ENCODE assay signal across 18 mouse cellular contexts in the genomic region with DNA sequence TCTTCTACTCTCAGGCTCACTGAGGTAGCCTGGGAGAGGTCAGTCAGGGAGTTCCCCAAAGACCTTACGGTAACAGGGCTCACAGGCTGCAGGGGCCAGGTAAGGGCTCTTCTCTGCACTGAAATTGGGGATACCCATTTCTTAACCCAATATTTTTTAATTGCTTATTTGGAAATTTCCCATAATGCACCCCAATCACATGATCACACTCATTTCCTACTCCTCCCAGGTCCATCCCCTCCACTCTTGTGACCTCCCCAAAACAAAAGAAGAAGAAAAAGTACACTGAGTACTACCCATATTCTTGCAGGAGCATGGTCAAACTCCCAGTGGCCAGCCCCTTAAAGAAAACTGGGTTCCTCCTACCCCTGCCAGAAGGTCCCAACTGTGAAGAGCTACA.
DNase-seq lines count a peak whose midpoint lies in the region; ATAC-seq and TF ChIP-seq lines count a peak whose summit lies in the region.
"Had no signal": no experiment of that assay in that cellular context is flagged by ENCODE, and none has a peak within 500 bp of the region (broad histone marks: within the 10 kb centered on the region; RNA-seq: fewer than 3 reads in every experiment).

No protein-coding gene starts in this region.

- in situ Hi-C loops in ES-E14 (cut with MboI; ENCODE audit: low sequenced_read_pairs in 2 of 2, unreplicated experiment in 2 of 2), result no loop called here

- no peak overlapping the region for H3ac ChIP-seq in C2C12 (ENCODE audit: control insufficient read depth, insufficient read length, low read depth)

- no peaks in the 10 kb centered on the region for H3K79me2 ChIP-seq in C2C12 (ENCODE audit: control insufficient read depth, insufficient read depth)

- no peaks in the 10 kb centered on the region for H3K27me3 ChIP-seq in hindbrain, embryonic 11.5 days (ENCODE audit: control insufficient read depth, insufficient read depth, low read length)
- H3K27me3 ChIP-seq in hindbrain, embryonic 14.5 days (ENCODE audit: control insufficient read depth, insufficient read depth, low read length), result no peaks in the 10 kb centered on the region
- no peaks in the 10 kb centered on the region for H3K27me3 ChIP-seq in C2C12 (ENCODE audit: control insufficient read depth, insufficient read depth, insufficient read length)
- no peaks in the 10 kb centered on the region for H3K27me3 ChIP-seq in intestine, embryonic 16.5 days (replicated peaks; ENCODE audit: control insufficient read depth, insufficient read depth, low read length)
- H3K27me3 ChIP-seq: heart, embryonic 15.5 days; liver, embryonic 15.5 days; midbrain, embryonic 12.5 days had no signal

- no peak for DNase-seq in hindbrain, embryonic 11.5 days (ENCODE audit: low spot score)
- no peak for DNase-seq in hindbrain, embryonic 14.5 days (ENCODE audit: low spot score)
- DNase-seq in ES-E14 (ENCODE audit: low read depth, low spot score), result no peak
- DNase-seq in retina, postnatal 1 day, result no peak
- DNase-seq in spleen, postnatal 10 days (ENCODE audit: low spot score in 2 of 2), result no peak
- DNase-seq: adrenal gland, postnatal 25 days; cerebellum, adult 9-11 months; gastrocnemius, postnatal 25 days; lung, postnatal 14 days; right cerebral cortex, postnatal 4 days; thymus, postnatal 14 days had no signal

- no peak for TF ChIP-seq CTCF in C2C12 (IDR thresholded peaks at IDR 0.05; ENCODE audit: control insufficient read depth, insufficient read depth, insufficient read length)

- peak overlapping the region; percentile 65; the same call in 1 of the 2 replicates for H3K27ac ChIP-seq in hindbrain, embryonic 11.5 days (ENCODE audit: low read depth, low read length)
- H3K27ac ChIP-seq in hindbrain, embryonic 14.5 days, result no peak overlapping the region
- H3K27ac ChIP-seq in ES-E14 (ENCODE audit: insufficient read depth, low read depth, low read length, poor library complexity, severe bottlenecking), result peak overlapping the region; percentile 78
- peak overlapping the region; percentile 61; the same call in 1 of the 2 replicates for H3K27ac ChIP-seq in intestine, embryonic 16.5 days (ENCODE audit: low read length)
- H3K27ac ChIP-seq: heart, embryonic 15.5 days; liver, embryonic 15.5 days; midbrain, embryonic 12.5 days had no signal

- H3K4me3 ChIP-seq in hindbrain, embryonic 11.5 days (ENCODE audit: low read depth, low read length), result no peak overlapping the region
- H3K4me3 ChIP-seq in hindbrain, embryonic 14.5 days (replicated peaks; ENCODE audit: low read length), result no peak overlapping the region
- H3K4me3 ChIP-seq in C2C12 (ENCODE audit: insufficient read depth, poor library complexity, severe bottlenecking) (no peak overlapping the region), ES-E14 (ENCODE audit: insufficient read depth in 1 of 2, low read depth in 1 of 2, low read length in 2 of 2, poor library complexity in 1 of 2, severe bottlenecking in 1 of 2) (peak overlapping the region in 1 of 2 experiments; percentile 43; a peak in 2 of 4 replicates)
- H3K4me3 ChIP-seq in intestine, embryonic 16.5 days (ENCODE audit: low read length), result no peak overlapping the region
- H3K4me3 ChIP-seq: heart, embryonic 15.5 days; liver, embryonic 15.5 days; midbrain, embryonic 12.5 days had no signal

- no peak overlapping the region for H3K9ac ChIP-seq in hindbrain, embryonic 11.5 days (ENCODE audit: low read depth, low read length)
- no peak overlapping the region for H3K9ac ChIP-seq in hindbrain, embryonic 14.5 days
- H3K9ac ChIP-seq in ES-E14 (ENCODE audit: insufficient read depth, low read depth, low read length, poor library complexity, severe bottlenecking), result peak overlapping the region; percentile 52
- 0 out of 2 replicates have a peak overlapping the region, but pooled peaks have one; percentile 24 for H3K9ac ChIP-seq in intestine, embryonic 16.5 days (ENCODE audit: low read depth, low read length)
- H3K9ac ChIP-seq: heart, embryonic 15.5 days; liver, embryonic 15.5 days had no signal

- ATAC-seq in hindbrain, embryonic 11.5 days (ENCODE audit: low FRiP score), result no peak
- ATAC-seq in hindbrain, embryonic 14.5 days (ENCODE audit: low FRiP score), result no peak
- no peak for ATAC-seq in intestine, embryonic 16.5 days
- ATAC-seq in CD4-positive, CD25-positive, alpha-beta regulatory T cell, adult 4 months, result no peak
- ATAC-seq: activated CD4-positive, CD25-positive, alpha-beta regulatory T cell, adult 4 months had no signal

- H3K4me1 ChIP-seq in hindbrain, embryonic 11.5 days (replicated peaks; ENCODE audit: control insufficient read depth, insufficient read depth, low read length), result peaks cover 14% of the 10 kb centered on the region; the same call in 1 of the 2 replicates
- H3K4me1 ChIP-seq in hindbrain, embryonic 14.5 days (replicated peaks; ENCODE audit: control insufficient read depth, insufficient read depth, low read length), result peaks cover 24% of the 10 kb centered on the region
- H3K4me1 ChIP-seq in ES-E14 (ENCODE audit: control insufficient read depth in 2 of 2, insufficient read depth in 2 of 2, low read length in 2 of 2, poor library complexity in 1 of 2), result peaks cover 17 to 55% of the 10 kb centered on the region in 2 experiments; a peak in 3 of 4 replicates
- peaks cover 41% of the 10 kb centered on the region for H3K4me1 ChIP-seq in intestine, embryonic 16.5 days (ENCODE audit: control insufficient read depth, insufficient read depth, low read length)

- no peaks in the 10 kb centered on the region for H3K9me3 ChIP-seq in hindbrain, embryonic 11.5 days (ENCODE audit: control insufficient read depth, low read length)
- no peaks in the 10 kb centered on the region for H3K9me3 ChIP-seq in hindbrain, embryonic 14.5 days (ENCODE audit: control insufficient read depth, low read length)
- no peaks in the 10 kb centered on the region for H3K9me3 ChIP-seq in ES-E14 (ENCODE audit: control insufficient read depth, insufficient read depth, low read depth, low read length)
- no peaks in the 10 kb centered on the region for H3K9me3 ChIP-seq in intestine, embryonic 16.5 days (ENCODE audit: control insufficient read depth, low read length)
- H3K9me3 ChIP-seq: heart, embryonic 15.5 days; liver, embryonic 15.5 days; midbrain, embryonic 12.5 days had no signal

- 75% methylated on average over 1 of the region's 1 CpGs for WGBS in hindbrain, embryonic 11.5 days
- 83% methylated on average over 1 of the region's 1 CpGs for WGBS in hindbrain, embryonic 14.5 days
- 79% methylated on average over 1 of the region's 1 CpGs for WGBS in intestine, embryonic 16.5 days

- no peaks in the 10 kb centered on the region for H3K36me3 ChIP-seq in hindbrain, embryonic 11.5 days (ENCODE audit: control insufficient read depth, insufficient read depth, low read length)
- no peaks in the 10 kb centered on the region for H3K36me3 ChIP-seq in hindbrain, embryonic 14.5 days (replicated peaks; ENCODE audit: control insufficient read depth, insufficient read depth)
- no peaks in the 10 kb centered on the region for H3K36me3 ChIP-seq in C2C12 (ENCODE audit: control insufficient read depth, insufficient read depth)
- no peaks in the 10 kb centered on the region for H3K36me3 ChIP-seq in ES-E14 (ENCODE audit: control insufficient read depth, insufficient read depth, low read length, poor library complexity, severe bottlenecking)
- no peaks in the 10 kb centered on the region for H3K36me3 ChIP-seq in intestine, embryonic 16.5 days (ENCODE audit: control insufficient read depth, insufficient read depth, low read length)
- H3K36me3 ChIP-seq: liver, embryonic 15.5 days; midbrain, embryonic 12.5 days had no signal

- no peaks in the 10 kb centered on the region for H3K79me3 ChIP-seq in C2C12 (ENCODE audit: low read depth)

- no peak overlapping the region for H3K4me2 ChIP-seq in hindbrain, embryonic 11.5 days (replicated peaks; ENCODE audit: low read depth, low read length)
- H3K4me2 ChIP-seq in hindbrain, embryonic 14.5 days (replicated peaks), result no peak overlapping the region
- no peak overlapping the region for H3K4me2 ChIP-seq in intestine, embryonic 16.5 days (ENCODE audit: low read depth, low read length)
- H3K4me2 ChIP-seq: heart, embryonic 15.5 days; liver, embryonic 15.5 days; midbrain, embryonic 12.5 days had no signal

TF ChIP-seq in C2C12, 6 proteins besides CTCF, POLR2A, EP300 and RAD21:
- TF ChIP-seq USF1 (IDR thresholded peaks at IDR 0.05; ENCODE audit: low read depth) (peak; percentile 52), MAX (IDR thresholded peaks at IDR 0.05) (no peak)

TF ChIP-seq in ES-E14, 5 proteins besides CTCF, POLR2A, EP300 and RAD21:
- TF ChIP-seq CHD2 (IDR thresholded peaks at IDR 0.05; ENCODE audit: low read depth, low read length), result no peak
- TF ChIP-seq HCFC1 (IDR thresholded peaks at IDR 0.05; ENCODE audit: borderline replicate concordance, insufficient read depth, low read length), result no peak
- no peak for TF ChIP-seq ZC3H11A (IDR thresholded peaks at IDR 0.05; ENCODE audit: borderline replicate concordance, low read depth, low read length)
- TF ChIP-seq ZNF384 (IDR thresholded peaks at IDR 0.05; ENCODE audit: low read depth, low read length), result no peak
- no peak for TF ChIP-seq MAFK (IDR thresholded peaks at IDR 0.05; ENCODE audit: insufficient read depth, low read depth, low read length)

Comparison
In these comparisons a context has a peak if more than half of its experiments do, and no peak if none do; other contexts are left out.
1. H3K9ac ChIP-seq: peak in ES-E14 (single experiment) and intestine, embryonic 16.5 days (single experiment); none in hindbrain, embryonic 11.5 days (single experiment) and hindbrain, embryonic 14.5 days (single experiment).